Mouse (Mus musculus): Measurements from ENCODE around the gene C530008M17Rik. TPM values are rescaled to one million over a fixed set of nuclear protein-coding genes. Genes with fewer than 3 reads are reported as not detected.
A peak's percentile ranks its signal among the peaks of the same experiment; 100 is the strongest.

C530008M17Rik gene
- total RNA-seq, 2 experiments from 2014 or later = 85.4 to 87.6 TPM

DNA sequence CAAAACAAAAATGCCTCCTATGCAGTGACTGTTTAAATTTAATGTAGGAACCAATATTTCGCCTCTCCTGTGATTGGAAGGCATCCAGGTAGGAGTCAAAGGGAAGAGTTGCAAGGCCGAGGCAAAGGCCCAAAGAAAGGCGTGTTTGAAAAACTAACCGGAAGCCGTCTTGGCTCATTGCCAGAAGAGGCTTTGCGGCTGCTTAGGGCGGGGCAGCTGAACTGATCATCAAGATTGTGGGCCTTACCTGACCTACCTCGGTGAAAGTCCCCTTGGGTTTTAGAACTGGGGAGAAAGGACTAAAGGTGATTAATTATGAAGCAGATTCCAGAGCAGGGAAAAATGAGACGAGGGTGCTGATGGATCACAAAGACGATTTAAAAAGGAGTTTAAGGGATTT lies 143.2 kb downstream of the C530008M17Rik start:
- no peak for DNase-seq (ENCODE audit: low spot score in 2 of 2)
- intact Hi-C loops (cut with DNase I) = no loop called here

DNA sequence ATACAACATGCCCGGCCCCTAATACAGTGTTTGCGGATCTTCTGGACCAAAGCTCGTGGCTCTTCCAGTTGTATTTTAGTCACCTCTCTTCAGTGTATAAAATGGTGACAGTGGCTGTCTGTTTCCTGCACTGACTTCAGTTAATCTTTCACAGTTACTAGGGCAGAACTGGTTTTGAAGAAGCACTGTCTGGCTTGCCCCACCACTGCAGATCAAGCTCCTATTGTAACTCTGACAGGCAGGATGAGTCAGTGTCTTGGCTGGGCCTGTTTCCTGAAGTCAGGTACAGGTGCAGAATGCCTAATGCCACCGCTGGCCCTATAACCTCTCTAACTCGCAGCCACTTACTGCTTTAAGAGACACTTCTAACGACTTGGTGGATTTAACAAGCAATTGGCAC lies 152.7 kb downstream of the C530008M17Rik start:
- intact Hi-C loops (cut with DNase I) = no loop called here
- DNase-seq (ENCODE audit: low spot score in 2 of 2) = no peak

DNA sequence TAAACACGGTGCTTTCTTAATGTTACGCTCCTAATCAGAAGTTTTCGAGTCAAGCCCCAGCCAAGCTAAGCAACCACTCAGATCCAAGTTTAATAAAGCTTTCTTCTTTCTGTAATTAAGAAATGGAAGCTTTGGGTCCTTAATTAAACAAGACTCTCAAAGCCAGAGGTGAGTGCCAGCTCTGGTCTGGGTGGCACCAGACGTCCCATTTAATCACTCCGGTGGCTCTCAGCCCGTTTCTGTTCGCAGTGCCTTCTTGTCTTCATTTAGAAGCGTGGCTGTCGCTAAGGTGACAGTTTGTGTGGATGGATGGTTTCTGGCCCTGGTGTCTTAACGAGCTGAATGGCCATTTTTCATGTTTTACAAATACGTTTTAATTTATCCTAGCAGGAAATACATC lies 158.7 kb downstream of the C530008M17Rik start:
- intact Hi-C loops (cut with DNase I) = no loop called here
- DNase-seq (ENCODE audit: low spot score in 2 of 2) = peak; percentile 21

DNA sequence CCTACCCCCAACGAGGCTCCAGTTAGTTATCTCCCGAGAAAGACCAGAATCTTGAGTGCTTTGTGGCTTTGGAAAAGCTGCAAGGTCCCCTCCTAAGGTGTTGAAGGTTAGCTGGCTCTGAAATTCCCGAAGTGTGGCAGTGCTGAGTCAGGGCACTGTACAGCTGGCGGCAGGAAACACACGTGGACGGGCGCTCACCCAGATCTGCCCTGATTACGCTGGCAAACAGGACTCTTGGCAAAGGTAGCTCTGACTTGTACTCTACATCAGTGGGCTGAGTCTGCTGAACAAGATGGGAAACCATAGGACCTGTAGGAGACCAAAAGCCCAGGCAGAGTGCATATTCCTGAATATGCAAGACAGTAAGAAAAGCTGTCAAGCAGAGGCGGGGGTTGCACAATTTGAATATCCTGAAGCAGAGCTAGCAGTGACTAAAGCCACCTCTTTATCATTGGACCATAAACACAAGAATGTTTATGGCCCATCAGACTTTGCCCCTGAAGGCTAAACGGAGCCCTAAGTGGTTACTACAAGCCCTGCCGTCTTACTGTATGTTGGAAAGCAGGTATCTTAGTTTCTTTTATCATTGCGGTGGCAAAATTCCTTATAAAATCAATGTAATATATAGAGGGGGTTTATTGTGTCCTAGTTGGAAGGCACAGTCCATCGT lies 159.6 kb downstream of the C530008M17Rik start:
- intact Hi-C loops (cut with DNase I) = no loop called here

DNA sequence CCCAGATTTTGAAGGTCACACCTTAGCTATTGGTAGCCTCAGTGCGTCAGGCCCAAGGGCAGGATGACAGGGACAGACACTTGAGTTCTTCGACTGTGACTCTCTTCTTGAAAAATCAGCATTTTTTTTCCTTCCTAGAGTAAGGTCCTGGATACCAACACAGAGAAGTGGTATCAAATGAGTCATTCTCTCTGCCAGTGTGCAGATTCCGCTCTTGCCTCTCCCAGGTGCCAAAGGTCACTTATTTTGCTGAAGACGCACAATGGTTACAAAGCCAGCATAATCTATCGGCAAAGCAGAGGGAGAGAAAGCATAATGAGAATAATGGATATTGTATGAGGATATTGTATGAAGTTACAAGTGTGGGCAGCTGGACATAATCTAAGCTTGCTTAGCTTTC lies 160.4 kb downstream of the C530008M17Rik start:
- DNase-seq (ENCODE audit: low spot score in 2 of 2) = no peak
- intact Hi-C loops (cut with DNase I) = no loop called here

More for the DNA sequence above, 159.6 kb downstream of the C530008M17Rik start:
- DNase-seq (ENCODE audit: low spot score in 2 of 2) = no peak

DNA sequence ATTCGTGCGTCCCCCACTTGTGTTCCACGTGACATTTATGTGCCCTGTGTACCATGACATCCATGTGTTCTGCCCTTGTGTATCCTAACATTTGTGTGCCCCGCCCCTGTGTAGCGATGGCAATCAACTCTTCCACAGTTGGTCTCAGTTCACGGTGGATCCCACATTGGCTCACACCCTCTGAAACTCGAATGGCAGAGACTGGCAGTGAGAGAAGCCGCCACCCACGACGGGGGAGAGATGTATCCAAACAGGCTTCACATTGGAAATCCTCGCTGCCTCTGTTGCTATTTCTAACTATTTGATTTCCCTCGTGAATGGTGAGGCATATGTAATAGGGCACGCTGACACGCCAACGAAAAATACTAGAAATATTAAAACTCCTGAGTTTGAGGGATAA lies 161.4 kb downstream of the C530008M17Rik start:
- intact Hi-C loops (cut with DNase I) = no loop called here
- DNase-seq (ENCODE audit: low spot score in 2 of 2) = peak in 1 of 2 experiments; percentile 30

DNA sequence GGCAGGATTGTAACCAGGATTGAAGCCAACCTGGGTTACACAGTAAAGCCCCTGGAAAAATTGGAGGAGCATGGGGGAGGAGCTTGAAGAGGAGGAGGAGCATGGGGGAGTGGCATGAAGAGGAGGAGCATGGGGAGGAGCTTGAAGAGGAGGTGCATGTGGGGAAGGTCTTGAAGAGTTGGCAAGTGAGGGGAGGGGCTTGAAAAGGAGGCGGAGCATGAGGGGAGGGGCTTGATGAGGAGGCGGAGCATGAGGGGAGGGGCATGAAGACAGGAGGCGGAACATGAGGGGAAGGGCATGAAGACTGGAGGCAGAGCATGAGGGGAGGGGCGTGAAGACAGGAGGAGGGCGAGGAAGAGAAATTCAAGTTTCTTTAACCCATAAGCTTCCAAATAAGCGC lies 162.5 kb downstream of the C530008M17Rik start:
- intact Hi-C loops (cut with DNase I) = no loop called here
- DNase-seq (ENCODE audit: low spot score in 2 of 2) = no peak

DNA sequence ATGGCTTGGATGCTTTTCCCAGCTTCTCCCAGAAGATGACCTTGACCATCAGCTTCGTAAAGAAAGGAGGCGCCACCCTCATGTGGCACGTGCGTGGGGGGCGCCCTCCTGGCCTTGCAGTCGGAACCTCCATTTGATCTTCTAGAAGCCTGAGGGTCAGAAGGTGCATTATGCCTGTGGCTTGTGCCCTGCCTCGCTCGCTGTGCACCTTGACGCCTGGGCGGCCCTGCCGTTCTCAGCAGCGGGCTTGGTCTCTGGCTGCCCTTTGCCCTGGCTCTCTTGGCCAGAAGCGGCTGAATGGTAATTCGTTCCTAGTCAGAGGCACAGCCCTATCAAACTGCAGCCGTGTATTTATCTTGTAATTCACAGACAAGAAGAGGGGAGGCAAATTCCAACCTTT lies 165.8 kb downstream of the C530008M17Rik start:
- intact Hi-C loops (cut with DNase I) = no loop called here

DNA sequence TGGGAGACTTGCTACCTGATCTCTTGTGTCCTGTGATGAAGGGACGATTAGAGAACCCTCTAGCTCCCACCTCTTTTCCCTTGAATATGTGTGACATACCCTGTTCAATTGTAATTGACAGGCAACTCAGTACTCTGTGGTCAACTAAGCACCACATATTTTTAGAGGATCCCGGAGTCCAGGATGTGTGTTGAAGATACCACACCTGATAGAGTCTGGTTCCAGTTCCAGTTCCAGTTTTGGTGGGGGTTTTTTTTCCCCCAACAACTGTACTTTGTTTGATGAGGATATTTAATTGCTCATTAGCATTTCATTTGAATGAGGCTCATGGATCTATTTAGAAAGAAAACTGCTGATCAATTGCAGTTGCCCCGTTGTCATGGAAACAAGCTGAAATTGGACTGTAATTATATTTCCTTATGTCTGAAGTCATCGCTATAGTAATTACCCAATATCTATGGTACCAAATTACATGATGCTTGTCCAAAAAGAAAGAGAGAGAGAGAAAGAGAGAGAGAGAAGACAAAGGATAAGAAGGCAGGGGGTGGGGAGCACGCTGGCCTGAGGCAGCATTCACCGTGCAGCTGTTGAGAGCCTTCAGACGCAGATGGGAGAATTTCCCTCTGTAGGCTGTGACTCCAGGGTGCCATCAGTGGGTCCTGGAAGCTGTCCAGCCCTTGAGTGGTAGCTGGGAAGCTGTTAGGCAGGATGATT lies 172.4 kb downstream of the C530008M17Rik start:
- intact Hi-C loops (cut with DNase I) = no loop called here
- peak; percentile 32 to 59 for DNase-seq (ENCODE audit: low spot score in 2 of 2)

More for the DNA sequence above, 165.8 kb downstream of the C530008M17Rik start:
- no peak for DNase-seq (ENCODE audit: low spot score in 2 of 2)

DNA sequence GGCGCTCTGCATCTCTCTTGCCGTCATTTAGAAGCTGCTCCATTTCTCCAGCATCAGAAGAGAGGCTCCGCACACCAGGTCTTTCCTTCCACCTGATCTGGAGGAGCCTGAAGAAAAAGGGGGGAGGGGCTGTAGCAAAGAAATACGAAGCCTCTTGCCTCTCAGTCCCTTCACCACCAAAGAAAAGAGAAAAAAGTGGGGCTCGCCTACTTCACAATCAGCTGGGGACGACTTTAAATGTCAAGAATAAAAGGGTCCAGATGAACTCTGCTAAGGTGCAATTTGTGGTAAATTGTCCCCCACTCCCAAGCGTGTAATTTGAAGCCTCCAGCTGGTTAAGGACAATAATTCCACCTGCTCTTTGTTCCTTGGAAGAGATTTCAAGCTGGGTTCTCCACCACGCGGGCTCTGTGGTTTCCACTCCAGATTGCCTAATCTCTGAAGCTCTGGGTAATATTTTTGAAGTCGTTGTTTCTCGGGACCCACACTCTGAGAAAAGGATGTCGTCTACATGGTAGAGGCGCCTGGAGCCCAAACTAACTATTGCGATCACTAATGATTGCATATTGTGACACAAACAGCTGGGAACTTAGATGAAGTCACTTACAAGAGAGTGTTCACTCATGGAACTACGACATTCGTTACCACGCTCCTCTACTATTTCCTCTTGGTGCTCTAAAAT lies 176.4 kb downstream of the C530008M17Rik start:
- DNase-seq (ENCODE audit: low spot score in 2 of 2) = no peak
- intact Hi-C loops (cut with DNase I) = no loop called here

DNA sequence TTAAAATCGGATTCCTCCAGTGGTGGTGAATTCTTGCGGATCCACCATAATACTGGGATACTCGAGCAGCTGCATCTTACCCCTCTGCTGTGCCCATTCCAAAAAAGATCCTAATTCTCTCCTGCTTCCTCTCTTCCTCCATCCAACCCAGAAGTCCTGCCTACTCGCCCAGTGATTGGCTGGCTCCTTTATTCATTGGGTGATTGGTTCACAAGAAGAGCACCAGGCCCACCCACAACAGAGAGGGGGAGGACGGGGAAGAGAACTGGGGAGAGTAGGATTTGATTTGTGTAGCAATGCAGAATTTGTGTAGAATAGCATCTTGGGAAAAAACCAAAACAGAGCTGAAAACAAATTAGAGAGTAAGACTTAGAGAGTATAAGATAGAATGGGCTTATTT lies 180.7 kb downstream of the C530008M17Rik start:
- DNase-seq (ENCODE audit: low spot score in 2 of 2) = peak in 1 of 2 experiments; percentile 40
- intact Hi-C loops (cut with DNase I) = no loop called here

DNA sequence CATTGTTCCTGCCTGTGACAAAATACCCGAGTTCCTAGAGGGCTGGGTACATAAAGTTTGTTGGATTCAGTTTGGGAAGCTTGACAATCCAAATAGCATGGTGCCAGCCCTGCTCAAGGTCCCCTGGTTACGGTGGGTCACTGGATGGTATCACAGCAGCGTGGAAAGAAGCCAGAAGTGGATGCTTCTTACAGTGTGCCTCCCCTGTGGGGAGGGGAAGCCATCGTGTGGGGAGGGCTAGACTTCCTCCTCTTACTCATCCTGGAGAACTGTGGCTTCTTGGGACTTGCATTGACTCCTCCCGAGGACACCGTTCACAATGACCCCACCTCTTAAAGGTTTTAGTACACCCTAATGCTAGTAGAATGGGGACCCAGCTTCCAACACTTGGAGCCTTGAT lies 183.5 kb downstream of the C530008M17Rik start:
- intact Hi-C loops (cut with DNase I) = loop anchor here (5.0 kb wide), 3 partner anchors 57 to 182 kb away; partner anchors contain the start of gene C530008M17Rik
- DNase-seq (ENCODE audit: low spot score in 2 of 2) = no peak

DNA sequence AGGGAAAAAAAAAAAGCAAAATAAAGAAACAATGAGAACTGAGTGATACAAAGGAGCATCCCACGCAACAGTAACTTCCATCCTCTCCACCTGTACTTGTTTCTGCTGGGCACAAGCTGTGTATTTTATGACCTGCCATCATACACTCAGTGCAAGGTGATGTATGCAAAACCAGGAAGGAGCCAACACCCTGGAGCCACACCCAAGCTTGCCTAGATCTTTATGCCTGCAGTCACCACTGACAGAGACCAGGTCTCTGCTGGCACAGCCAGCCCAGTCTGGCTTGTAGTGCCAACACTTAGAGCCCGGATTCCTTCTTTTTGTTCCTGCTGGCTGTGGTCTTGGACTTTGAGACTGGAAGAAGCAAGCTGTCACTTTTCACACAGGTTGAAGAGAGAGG lies 185.5 kb downstream of the C530008M17Rik start:
- DNase-seq (ENCODE audit: low spot score in 2 of 2) = no peak

DNA sequence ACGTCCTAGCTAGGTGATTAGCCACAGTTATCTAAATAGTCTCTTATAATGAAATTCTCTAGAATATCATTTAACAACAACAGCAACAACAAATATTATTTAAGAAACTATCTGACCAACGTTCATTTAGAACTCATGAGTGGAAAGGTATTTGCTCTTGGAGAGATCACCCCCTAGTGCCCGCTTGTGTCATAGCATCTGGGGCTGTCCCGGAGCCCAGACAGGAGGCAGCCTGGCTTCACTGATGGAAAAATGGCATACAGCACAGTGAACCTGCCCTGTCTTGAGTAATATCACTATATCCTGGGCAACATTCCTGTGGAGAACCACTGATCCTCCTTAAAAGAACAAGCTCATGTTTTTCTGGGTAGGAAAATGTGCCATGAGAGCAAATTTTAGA lies 187.1 kb downstream of the C530008M17Rik start:
- intact Hi-C loops (cut with DNase I) = loop anchor here (5.0 kb wide), 3 partner anchors 61 to 186 kb away; partner anchors contain the start of gene C530008M17Rik
- DNase-seq (ENCODE audit: low spot score in 2 of 2) = peak; percentile 60 to 81

More for the DNA sequence above, 185.5 kb downstream of the C530008M17Rik start:
- intact Hi-C loops (cut with DNase I) = loop anchor here (5.0 kb wide), 3 partner anchors 60 to 185 kb away; partner anchors contain the start of gene C530008M17Rik

DNA sequence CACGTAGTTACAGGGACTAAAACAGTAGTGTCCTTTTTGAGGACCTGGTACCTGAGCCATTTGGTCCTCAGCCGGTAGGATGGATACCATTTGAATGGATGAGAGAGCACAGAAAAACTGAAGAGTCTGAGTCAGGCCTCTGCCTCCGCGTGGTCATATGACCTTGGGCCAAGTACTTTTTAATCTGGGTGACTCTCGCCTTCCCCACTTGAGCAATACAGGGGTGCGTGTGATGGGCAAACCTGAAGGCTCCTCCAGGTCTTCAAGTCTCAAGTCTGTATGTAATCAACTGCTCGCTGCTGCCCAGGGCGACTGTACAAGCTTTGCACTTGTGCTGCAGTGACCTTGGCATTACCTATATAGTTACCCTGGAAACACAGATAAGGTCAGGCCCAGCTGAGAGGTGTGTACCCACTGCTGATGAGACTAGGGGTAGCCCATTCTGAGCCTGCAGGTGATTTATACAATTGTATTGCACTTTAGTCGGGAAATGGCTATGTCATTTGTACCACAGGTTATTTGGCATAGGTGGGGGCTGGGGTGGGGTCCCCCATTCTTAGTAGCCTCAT lies 187.6 kb downstream of the C530008M17Rik start:
- intact Hi-C loops (cut with DNase I) = loop anchor here (5.0 kb wide), 3 partner anchors 62 to 187 kb away; partner anchors contain the start of gene C530008M17Rik
- no peak for DNase-seq (ENCODE audit: low spot score in 2 of 2)

DNA sequence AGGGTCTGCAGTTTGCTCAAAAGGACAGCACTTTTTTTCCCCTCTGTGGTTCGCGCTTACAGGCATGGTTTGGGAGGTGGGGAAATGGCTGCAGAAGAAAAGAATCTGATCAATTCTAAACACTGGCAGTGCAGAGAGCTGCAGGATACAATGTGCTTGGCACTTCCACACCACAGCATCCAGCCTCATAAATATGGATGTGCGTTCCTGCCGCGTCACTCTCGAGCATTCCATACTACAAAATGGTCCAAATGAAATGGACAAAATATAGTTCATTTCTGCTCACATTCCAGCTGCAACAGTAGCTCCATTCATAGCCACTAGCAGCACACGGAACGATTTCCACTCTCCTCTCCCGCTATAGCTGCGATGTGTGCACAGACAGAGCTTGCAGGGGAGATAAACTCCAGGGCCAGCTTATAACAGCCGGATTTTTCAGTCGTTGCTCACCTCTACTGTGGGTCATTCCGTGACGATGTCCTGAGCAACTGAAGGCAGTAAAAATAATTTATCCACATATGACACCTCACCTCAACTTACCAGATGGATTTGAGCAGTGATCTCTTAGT lies 188.4 kb downstream of the C530008M17Rik start:
- no peak for DNase-seq (ENCODE audit: low spot score in 2 of 2)
- intact Hi-C loops (cut with DNase I) = loop anchor here (5.0 kb wide), 3 partner anchors 62 to 187 kb away; partner anchors contain the start of gene C530008M17Rik

DNA sequence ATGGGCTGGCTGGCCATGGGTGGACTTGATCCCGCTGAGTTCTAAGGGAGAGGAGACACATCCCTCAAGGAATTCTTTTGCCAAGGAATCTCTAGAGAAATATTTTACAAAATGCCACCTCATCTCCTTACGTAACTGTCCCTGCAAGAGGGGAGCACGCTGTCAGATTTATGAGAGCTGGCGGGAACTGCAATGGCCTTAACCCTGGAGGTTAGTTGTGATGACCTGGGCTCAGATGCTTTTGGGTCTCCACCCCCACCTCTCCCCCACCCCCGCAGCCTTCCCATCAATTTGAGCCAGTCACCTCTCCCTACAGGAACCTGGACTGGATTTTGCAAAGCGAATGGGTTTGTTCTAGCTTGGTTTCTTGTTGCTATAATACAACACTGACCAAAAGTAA lies 190.8 kb downstream of the C530008M17Rik start:
- intact Hi-C loops (cut with DNase I) = no loop called here
- DNase-seq (ENCODE audit: low spot score in 2 of 2) = no peak

DNA sequence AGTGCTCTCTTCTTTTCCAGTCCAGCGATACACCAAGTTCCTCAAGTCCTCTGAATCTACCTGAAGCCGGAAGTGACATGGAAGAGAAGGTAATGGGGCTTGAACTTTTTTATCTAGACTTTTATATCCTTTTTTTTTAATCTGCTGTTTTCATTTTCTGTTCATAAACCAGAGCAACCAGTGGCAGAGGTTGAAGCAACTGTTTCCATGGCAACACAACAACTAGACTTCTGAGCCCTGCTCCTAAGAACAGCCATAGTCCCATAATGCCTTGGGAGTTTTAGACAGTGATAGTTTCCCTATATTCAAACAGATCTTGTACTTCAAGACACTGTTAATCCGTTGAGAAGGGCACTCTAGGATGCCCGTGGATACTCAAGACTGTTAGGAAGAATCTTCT lies 195.0 kb downstream of the C530008M17Rik start:
- intact Hi-C loops (cut with DNase I) = loop anchor here (5.0 kb wide), 1 partner anchor 264 kb away; the partner anchor contains the start of gene Cep135
- DNase-seq (ENCODE audit: low spot score in 2 of 2) = no peak

DNA sequence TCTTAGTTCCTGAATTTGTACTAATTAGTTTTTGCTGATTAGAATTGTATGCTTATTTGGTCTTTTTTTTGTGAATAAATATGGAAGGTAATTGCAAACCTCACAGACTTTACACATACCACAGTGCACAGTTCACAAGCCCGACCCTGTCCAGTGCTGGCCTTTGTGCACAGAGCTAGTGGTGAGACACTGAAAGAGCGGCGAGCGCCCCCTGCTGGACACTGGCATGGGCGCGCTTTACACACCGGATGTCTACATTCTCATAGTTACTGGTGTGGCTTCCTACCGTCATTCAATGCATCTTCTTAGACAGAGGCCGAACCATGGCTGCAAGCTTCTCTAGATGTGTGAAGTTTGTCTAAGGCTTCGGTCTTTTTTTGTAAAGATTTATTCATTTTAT lies 197.2 kb downstream of the C530008M17Rik start:
- intact Hi-C loops (cut with DNase I) = loop anchor here (5.0 kb wide), 1 partner anchor 266 kb away; the partner anchor contains the start of gene Cep135

More for the DNA sequence above, 197.2 kb downstream of the C530008M17Rik start:
- peak; percentile 83 to 87 for DNase-seq (ENCODE audit: low spot score in 2 of 2)

All from left cerebral cortex, postnatal 14 days (tissue).